Mouse (Mus musculus): ENCODE results near the gene Nr1d1. TPM values are rescaled to one million over a fixed set of nuclear protein-coding genes. Genes with fewer than 3 reads are reported as not detected.
A peak's percentile ranks its signal among the peaks of the same experiment; 100 is the strongest.

Nr1d1 gene
- polyA plus RNA-seq, 1 experiment from 2014 or later, result 6.4 TPM

GRCm38 (mm10) chr11:98730727-98731126 is 44.4 kb downstream of the Nr1d1 start:
- Histone ChIP-seq H3K4me1 (replicated peaks) (peaks cover 5% of the 10 kb centered on the region), H3K9me3 (replicated peaks) (peaks cover 7% of the 10 kb centered on the region), H3K27ac (ENCODE audit: poor library complexity, severe bottlenecking) (no peak overlapping the region), H3K4me3 (no peak overlapping the region), H3K9ac (no peak overlapping the region), H3K4me2 (no peak overlapping the region), H3K27me3 (replicated peaks) (no peaks in the 10 kb centered on the region), H3K36me3 (peaks cover 21% of the 10 kb centered on the region)
- 58% methylated on average over 4 of the region's 4 CpGs for WGBS
- ATAC-seq (ENCODE audit: insufficient number of reproducible peaks, low FRiP score), result no peak

GRCm38 (mm10) chr11:98729119-98729588 is 46.0 kb downstream of the Nr1d1 start, which contains the start of gene Med24:
Med24 (minus strand) TSS chr11:98729435.
- Histone ChIP-seq H3K4me2 (peak within 1 kb of the TSS; percentile 89), H3K4me3 (peak within 1 kb of the TSS; percentile 77), H3K4me1 (replicated peaks) (peaks cover 5% of the 10 kb centered on the region), H3K27ac (ENCODE audit: poor library complexity, severe bottlenecking) (no peak within 1 kb of the TSS), H3K9ac (peak within 1 kb of the TSS; percentile 74), H3K36me3 (peaks cover 35% of the 10 kb centered on the region), H3K9me3 (replicated peaks) (peaks cover 2% of the 10 kb centered on the region), H3K27me3 (replicated peaks) (no peaks in the 10 kb centered on the region)
- ATAC-seq (ENCODE audit: insufficient number of reproducible peaks, low FRiP score), result peak; percentile 88
- WGBS, result 0% methylated on average over 16 of the region's 16 CpGs

- peaks cover 42% of the 10 kb centered on the region for H3K36me3 ChIP-seq
- 93% methylated on average over 15 of the region's 15 CpGs for WGBS
- no peaks in the 10 kb centered on the region for H3K27me3 ChIP-seq (replicated peaks)
- no peak overlapping the region for H3K9ac ChIP-seq
- no peak for ATAC-seq (ENCODE audit: insufficient number of reproducible peaks, low FRiP score)
- peaks cover 17% of the 10 kb centered on the region for H3K4me1 ChIP-seq (replicated peaks)
- H3K4me3 ChIP-seq, result no peak overlapping the region
- no peak overlapping the region for H3K27ac ChIP-seq (ENCODE audit: poor library complexity, severe bottlenecking)
- H3K4me2 ChIP-seq, result no peak overlapping the region
- no peaks in the 10 kb centered on the region for H3K9me3 ChIP-seq (replicated peaks)
Observed at GRCm38 (mm10) chr11:98725926-98726506, 49.1 kb downstream of the Nr1d1 start.

- no peak for ATAC-seq (ENCODE audit: insufficient number of reproducible peaks, low FRiP score)
- no peak overlapping the region for H3K4me2 ChIP-seq
- no peak overlapping the region for H3K4me3 ChIP-seq
- H3K4me1 ChIP-seq (replicated peaks), result peaks cover 18% of the 10 kb centered on the region
- peaks cover 49% of the 10 kb centered on the region for H3K36me3 ChIP-seq
- H3K27ac ChIP-seq (ENCODE audit: poor library complexity, severe bottlenecking), result no peak overlapping the region; the same call in 1 of the 2 replicates
- 68% methylated on average over 7 of the region's 7 CpGs for WGBS
- no peaks in the 10 kb centered on the region for H3K9me3 ChIP-seq (replicated peaks)
- no peak overlapping the region for H3K9ac ChIP-seq
- H3K27me3 ChIP-seq (replicated peaks), result no peaks in the 10 kb centered on the region
Observed at GRCm38 (mm10) chr11:98723098-98723497, 52.0 kb downstream of the Nr1d1 start.

- peak; percentile 24; the same call in 1 of the 2 replicates for ATAC-seq (ENCODE audit: insufficient number of reproducible peaks, low FRiP score)
- H3K4me1 ChIP-seq (replicated peaks), result peaks cover 22% of the 10 kb centered on the region
- peaks cover 49% of the 10 kb centered on the region for H3K36me3 ChIP-seq
- no peaks in the 10 kb centered on the region for H3K9me3 ChIP-seq (replicated peaks)
- H3K4me2 ChIP-seq, result peak overlapping the region; percentile 39
- peak overlapping the region; percentile 76 for H3K27ac ChIP-seq (ENCODE audit: poor library complexity, severe bottlenecking)
- H3K9ac ChIP-seq, result no peak overlapping the region
- no peak overlapping the region for H3K4me3 ChIP-seq
- 51% methylated on average over 24 of the region's 24 CpGs for WGBS
- H3K27me3 ChIP-seq (replicated peaks), result no peaks in the 10 kb centered on the region
Observed at GRCm38 (mm10) chr11:98721458-98722226, 53.5 kb downstream of the Nr1d1 start.

- no peak overlapping the region for H3K27ac ChIP-seq (ENCODE audit: poor library complexity, severe bottlenecking)
- WGBS, result 76% methylated on average over 2 of the region's 2 CpGs
- H3K4me1 ChIP-seq (replicated peaks), result peaks cover 22% of the 10 kb centered on the region
- no peak overlapping the region for H3K4me2 ChIP-seq
- no peak for ATAC-seq (ENCODE audit: insufficient number of reproducible peaks, low FRiP score)
- peaks cover 50% of the 10 kb centered on the region for H3K36me3 ChIP-seq
- no peaks in the 10 kb centered on the region for H3K27me3 ChIP-seq (replicated peaks)
- no peak overlapping the region for H3K4me3 ChIP-seq
- no peaks in the 10 kb centered on the region for H3K9me3 ChIP-seq (replicated peaks)
- no peak overlapping the region for H3K9ac ChIP-seq
Observed at GRCm38 (mm10) chr11:98720756-98721155, 54.4 kb downstream of the Nr1d1 start.

Other genes with a start within 250 kb of the Nr1d1 start
- gene Ikzf3, start 229.3 kb downstream of the Nr1d1 start, polyA plus RNA-seq (2016; fragmentation: Nextera tagmentation; extraction: Ambion mirVana), result 0.06 and 0.26 TPM in 2 replicates
- 0.28 and 0.52 TPM in 2 replicates for gene Zpbp2, start 224.2 kb downstream of the Nr1d1 start, polyA plus RNA-seq (2016; fragmentation: Nextera tagmentation; extraction: Ambion mirVana)
- 66.9 and 71.0 TPM in 2 replicates for gene Ormdl3, start 188.0 kb downstream of the Nr1d1 start, polyA plus RNA-seq (2016; fragmentation: Nextera tagmentation; extraction: Ambion mirVana)
- gene Lrrc3c, start 177.0 kb downstream of the Nr1d1 start, polyA plus RNA-seq (2016; fragmentation: Nextera tagmentation; extraction: Ambion mirVana), result not detected in 2 replicates
- gene Gm12355, start 149.7 kb downstream of the Nr1d1 start, polyA plus RNA-seq (2016; fragmentation: Nextera tagmentation; extraction: Ambion mirVana), result 0.18 and 0.47 TPM in 2 replicates
- gene Gsdma3, start 149.0 kb downstream of the Nr1d1 start, polyA plus RNA-seq (2016; fragmentation: Nextera tagmentation; extraction: Ambion mirVana), result not detected in 2 replicates
- gene Gsdma2, start 128.6 kb downstream of the Nr1d1 start, polyA plus RNA-seq (2016; fragmentation: Nextera tagmentation; extraction: Ambion mirVana), result not detected in 2 replicates
- not detected in 2 replicates for gene Gsdma, start 111.0 kb downstream of the Nr1d1 start, polyA plus RNA-seq (2016; fragmentation: Nextera tagmentation; extraction: Ambion mirVana)
- gene Psmd3, start 92.8 kb downstream of the Nr1d1 start, polyA plus RNA-seq (2016; fragmentation: Nextera tagmentation; extraction: Ambion mirVana), result 184 and 190 TPM in 2 replicates
- not detected in 2 replicates for gene Csf3, start 74.1 kb downstream of the Nr1d1 start, polyA plus RNA-seq (2016; fragmentation: Nextera tagmentation; extraction: Ambion mirVana)
- gene Med24, start 45.9 kb downstream of the Nr1d1 start, polyA plus RNA-seq (2016; fragmentation: Nextera tagmentation; extraction: Ambion mirVana), result 45.9 and 48.1 TPM in 2 replicates
- gene Thra, start 34.7 kb downstream of the Nr1d1 start, polyA plus RNA-seq (2016; fragmentation: Nextera tagmentation; extraction: Ambion mirVana), result 27.0 and 29.8 TPM in 2 replicates
- 20.3 and 21.4 TPM in 2 replicates for gene Msl1, start 20.2 kb upstream of the Nr1d1 start, polyA plus RNA-seq (2016; fragmentation: Nextera tagmentation; extraction: Ambion mirVana)
- gene Casc3, start 29.6 kb upstream of the Nr1d1 start, polyA plus RNA-seq (2016; fragmentation: Nextera tagmentation; extraction: Ambion mirVana), result 31.8 and 33.3 TPM in 2 replicates
- 0.51 and 1.0 TPM in 2 replicates for gene Rapgefl1, start 61.5 kb upstream of the Nr1d1 start, polyA plus RNA-seq (2016; fragmentation: Nextera tagmentation; extraction: Ambion mirVana)
- 3.0 and 3.3 TPM in 2 replicates for gene Wipf2, start 88.3 kb upstream of the Nr1d1 start, polyA plus RNA-seq (2016; fragmentation: Nextera tagmentation; extraction: Ambion mirVana)
- gene Cdc6, start 132.5 kb upstream of the Nr1d1 start, polyA plus RNA-seq (2016; fragmentation: Nextera tagmentation; extraction: Ambion mirVana), result 27.0 and 27.7 TPM in 2 replicates
- gene Rara, start 152.5 kb upstream of the Nr1d1 start, polyA plus RNA-seq (2016; fragmentation: Nextera tagmentation; extraction: Ambion mirVana), result 33.8 and 35.1 TPM in 2 replicates
- gene Gjd3, start 207.7 kb upstream of the Nr1d1 start, polyA plus RNA-seq (2016; fragmentation: Nextera tagmentation; extraction: Ambion mirVana), result 3.5 and 3.9 TPM in 2 replicates
- gene Top2a, start 248.9 kb upstream of the Nr1d1 start, polyA plus RNA-seq (2016; fragmentation: Nextera tagmentation; extraction: Ambion mirVana), result 196 and 201 TPM in 2 replicates